Mouse (Mus musculus) forelimb bud, embryonic 11.5 days (tissue): ENCODE results near the gene Chkb.

ENCODE experiments used
- DNase-seq: peaks from one replicate; pipeline ENCODE4 v3.0.0-alpha.2; 2012; ENCODE audit warnings: low read depth, low spot score

Chkb gene

DNA sequence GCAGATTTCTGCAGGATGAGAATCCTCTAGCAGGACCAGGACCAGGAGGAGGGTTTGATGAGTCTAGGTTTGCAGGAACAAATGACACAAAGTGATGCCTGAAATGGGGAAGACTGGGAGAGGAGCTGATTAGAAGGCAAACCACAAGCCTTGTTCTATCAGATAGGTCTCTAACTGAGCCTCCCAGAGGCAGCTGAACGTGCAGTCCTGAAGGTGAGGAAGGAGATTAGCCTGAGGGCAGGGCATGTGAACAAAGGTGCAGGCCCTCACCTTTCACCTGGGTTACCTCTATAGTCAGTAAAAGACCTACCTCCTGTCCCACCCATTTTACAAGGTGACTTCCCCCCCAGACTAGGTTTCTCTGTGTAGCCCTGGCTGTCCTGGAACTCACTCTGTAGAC lies 30.0 kb downstream of the Chkb start:
- DNase-seq = no peak

- no peak for DNase-seq
These were observed 31.6 kb downstream of the Chkb start for GRCm38 (mm10) chr15:89398146-89398545.

DNA sequence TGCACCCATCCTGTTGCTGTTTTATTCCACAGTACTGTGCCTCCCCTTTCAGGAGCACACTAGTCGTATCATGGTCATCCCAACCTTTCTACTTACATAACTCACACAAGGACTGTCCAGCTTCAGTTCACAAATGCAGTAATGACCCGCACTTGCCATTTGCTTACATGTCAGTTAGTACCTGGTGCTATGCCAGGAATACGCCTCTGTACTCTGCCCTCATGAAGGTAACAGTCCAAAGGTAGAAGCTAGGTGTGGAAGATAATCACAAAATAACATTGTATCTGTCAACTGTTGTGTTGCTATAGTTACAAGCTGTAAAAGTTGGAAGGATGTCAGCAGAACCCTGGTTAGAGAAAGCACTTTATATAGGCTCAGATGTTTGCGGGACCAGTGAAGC lies 32.8 kb downstream of the Chkb start:
- no peak for DNase-seq

GRCm38 (mm10) chr15:89390081-89390480 lies 39.6 kb downstream of the Chkb start:
- no peak for DNase-seq

- DNase-seq = no peak
These were observed 42.6 kb downstream of the Chkb start for GRCm38 (mm10) chr15:89387127-89387526.

- no peak for DNase-seq
These were observed 45.1 kb downstream of the Chkb start, which contains the start of gene Klhdc7b for GRCm38 (mm10) chr15:89384617-89385016. TSS of gene Klhdc7b (plus strand) at chr15:89384917.

- DNase-seq = no peak
These were observed 50.3 kb downstream of the Chkb start for GRCm38 (mm10) chr15:89379429-89379828.

GRCm38 (mm10) chr15:89378831-89379401 lies 50.8 kb downstream of the Chkb start, which contains the start of gene Odf3b:
TSS of gene Odf3b (minus strand) at chr15:89379282.
- DNase-seq = no peak

GRCm38 (mm10) chr15:89377938-89378828 lies 51.5 kb downstream of the Chkb start:
- no peak for DNase-seq

GRCm38 (mm10) chr15:89377362-89377761 lies 52.3 kb downstream of the Chkb start:
- DNase-seq = no peak

GRCm38 (mm10) chr15:89376957-89377356 lies 52.8 kb downstream of the Chkb start, which contains the start of gene Tymp:
TSS of gene Tymp (minus strand) at chr15:89377039.
- no peak for DNase-seq
